Mouse (Mus musculus) limb, embryonic 15.5 days (tissue): ENCODE results near the gene Cotl1. TPM values are rescaled to one million over a fixed set of nuclear protein-coding genes. Genes with fewer than 3 reads are reported as not detected.
"Not testable (repeated sequence)": the region's sequence is repeated elsewhere in the genome, so short reads cannot be mapped to it uniquely, and the experiment has no call there.

Experiments
- ATAC-seq: fragments of 200-750 bp; cut with Nextera tagmentation; 2 replicates; pipeline ENCODE4 v1.8.0; 2017; ENCODE audit warnings: low read depth, moderate TSS enrichment; ENCODE audit not compliant: insufficient number of reproducible peaks, low FRiP score, low TSS enrichment
- H3K27ac ChIP-seq: fragments of 300-500 bp; sonication (generic); 2 replicates; pipeline ENCODE4 v1.5.1; 2015; ENCODE audit warnings: moderate library complexity, mild to moderate bottlenecking, inconsistent platforms
- H3K27me3 ChIP-seq: fragments of 300-500 bp; sonication (generic); 2 replicates; pipeline ENCODE4 v1.6.1; 2015; ENCODE audit warnings: inconsistent platforms
- H3K36me3 ChIP-seq: fragments of 300-500 bp; sonication (generic); 2 replicates; pipeline ENCODE4 v1.6.1; 2015; ENCODE audit warnings: inconsistent platforms
- H3K4me1 ChIP-seq: fragments of 300-500 bp; sonication (generic); 2 replicates; pipeline ENCODE4 v1.6.1; 2015; ENCODE audit warnings: inconsistent platforms
- H3K4me2 ChIP-seq: fragments of 300-500 bp; sonication (generic); 2 replicates; pipeline ENCODE4 v1.6.1; 2015; ENCODE audit warnings: mild to moderate bottlenecking, inconsistent platforms
- H3K4me3 ChIP-seq: fragments of 300-500 bp; sonication (generic); 2 replicates; pipeline ENCODE4 v1.5.1; 2015; ENCODE audit warnings: mild to moderate bottlenecking, inconsistent platforms
- H3K9ac ChIP-seq: fragments of 300-500 bp; sonication (generic); 2 replicates; pipeline ENCODE4 v1.6.1; 2015; ENCODE audit warnings: inconsistent platforms
- H3K9me3 ChIP-seq: fragments of 300-500 bp; sonication (generic); 2 replicates; pipeline ENCODE4 v1.6.1; 2016; ENCODE audit warnings: inconsistent platforms
- WGBS: fragments of 180-500 bp; shearing (Covaris S2); methylation state at CpG from one replicate; pipeline ENCODE4 v1.1.7; 2015; 5-methylcytosine and 5-hydroxymethylcytosine counted together
- polyA plus RNA-seq: library from polyadenylated mRNA; unstranded; fragments of >200 nt; fragmentation: Nextera tagmentation; extraction: Ambion mirVana; gene quantifications from 2 replicates; pipeline ENCODE4 v1.2.1, GENCODE M21; 2015

Cotl1 gene
- polyA plus RNA-seq, 1 experiment from 2014 or later, result 55.1 TPM

DNA sequence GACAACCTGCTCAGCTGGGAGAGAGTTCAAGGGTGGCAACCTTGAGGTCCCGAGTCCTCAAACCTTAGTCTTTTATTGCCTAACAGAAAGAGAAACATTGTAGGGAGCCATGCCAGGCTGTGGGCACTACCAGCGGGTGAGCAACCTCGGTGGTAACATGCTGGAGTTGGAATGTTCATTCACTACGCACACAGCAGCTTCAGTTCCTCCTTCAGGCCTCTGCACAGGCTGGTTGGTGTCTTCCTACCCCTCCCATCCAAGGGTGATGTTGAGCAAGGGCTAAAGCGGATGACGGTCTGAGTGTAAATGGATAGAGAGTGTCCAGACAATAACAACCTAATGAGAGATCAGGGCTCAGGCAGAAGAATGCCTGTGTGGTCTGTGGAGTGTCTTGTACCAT lies 17.4 kb upstream of the Cotl1 start:
- WGBS, result 62% methylated on average over 6 of the region's 6 CpGs
- ATAC-seq, result no peak
- H3K9me3 ChIP-seq, result no peaks in the 10 kb centered on the region

DNA sequence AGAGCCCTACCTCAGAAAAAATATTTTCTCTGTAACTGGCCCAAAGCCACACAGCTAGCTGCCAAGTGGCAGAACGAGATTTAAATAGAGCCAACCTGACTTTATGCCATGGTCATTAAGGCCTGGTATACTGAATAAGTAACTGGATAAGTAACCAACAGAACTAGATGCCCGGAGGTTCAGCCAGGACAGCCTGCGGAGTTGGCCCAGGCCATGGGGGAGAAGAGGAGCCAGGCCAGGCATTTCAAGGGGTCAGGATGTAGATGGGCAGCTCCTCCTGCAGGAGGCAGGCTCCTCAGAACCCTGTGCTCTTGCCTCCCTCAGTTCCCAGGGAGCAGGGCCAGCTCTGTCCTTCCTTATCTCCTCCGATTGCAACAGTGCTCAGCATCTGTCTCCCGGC lies 15.3 kb upstream of the Cotl1 start:
- Histone ChIP-seq H3K4me2 (no peak overlapping the region), H3K4me3 (no peak overlapping the region), H3K9me3 (no peaks in the 10 kb centered on the region), H3K27ac (no peak overlapping the region), H3K27me3 (no peaks in the 10 kb centered on the region), H3K9ac (no peak overlapping the region), H3K4me1 (no peaks in the 10 kb centered on the region), H3K36me3 (no peaks in the 10 kb centered on the region)
- ATAC-seq, result no peak
- 74% methylated on average over 5 of the region's 5 CpGs for WGBS

More for the DNA sequence above, 17.4 kb upstream of the Cotl1 start:
- Histone ChIP-seq H3K27ac (no peak overlapping the region), H3K27me3 (0 out of 2 replicates have a peak, but pooled peaks cover 3% of the 10 kb centered on the region), H3K9ac (no peak overlapping the region), H3K36me3 (no peaks in the 10 kb centered on the region), H3K4me3 (no peak overlapping the region), H3K4me1 (peaks cover 10% of the 10 kb centered on the region), H3K4me2 (no peak overlapping the region)

DNA sequence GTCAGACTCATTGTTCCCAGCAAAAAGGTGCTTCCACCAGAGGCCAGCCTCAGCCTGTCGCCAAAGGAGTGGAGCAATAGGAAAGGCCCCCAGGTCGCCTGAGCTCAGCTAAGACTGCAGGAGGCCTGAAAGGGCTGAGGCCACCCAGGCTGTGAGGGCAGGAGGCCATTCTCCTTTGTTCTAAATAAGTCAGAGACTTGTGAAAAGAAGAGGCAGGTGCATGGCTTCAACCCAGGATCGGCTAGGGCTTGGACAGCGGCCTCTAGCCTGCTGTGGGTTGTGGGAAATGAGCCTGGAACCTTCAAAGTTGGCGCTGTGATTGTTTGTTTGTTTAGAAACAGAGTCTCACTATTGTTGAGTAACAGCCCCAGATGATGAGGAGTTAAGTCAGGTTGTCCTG lies 13.7 kb upstream of the Cotl1 start:
- Histone ChIP-seq H3K9me3 (no peaks in the 10 kb centered on the region), H3K4me2 (no peak overlapping the region), H3K4me1 (no peaks in the 10 kb centered on the region), H3K36me3 (no peaks in the 10 kb centered on the region), H3K27ac (no peak overlapping the region), H3K27me3 (no peaks in the 10 kb centered on the region), H3K9ac (no peak overlapping the region), H3K4me3 (no peak overlapping the region)
- 49% methylated on average over 5 of the region's 5 CpGs for WGBS
- ATAC-seq, result no peak

DNA sequence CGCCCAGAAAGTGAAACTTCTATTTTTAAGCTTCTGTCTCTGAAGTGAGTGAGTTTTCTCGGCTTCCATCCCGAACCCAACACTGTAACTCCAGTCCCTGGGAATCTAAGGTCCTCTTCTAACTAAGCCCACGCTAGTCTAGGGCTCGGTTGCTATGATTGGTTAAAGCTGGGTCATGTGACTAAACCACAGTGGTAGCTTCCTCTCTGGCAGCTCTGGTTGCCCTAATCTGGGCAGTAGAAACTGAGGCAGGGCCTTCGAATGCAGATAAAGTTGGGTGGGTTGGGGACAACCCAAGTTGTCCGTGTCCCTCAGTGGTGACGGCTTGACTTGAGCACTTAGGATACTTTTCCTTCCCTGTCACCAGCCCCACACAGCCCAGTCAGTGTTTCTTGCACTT lies 13.2 kb upstream of the Cotl1 start:
- ATAC-seq, result no peak
- WGBS, result 75% methylated on average over 8 of the region's 8 CpGs

DNA sequence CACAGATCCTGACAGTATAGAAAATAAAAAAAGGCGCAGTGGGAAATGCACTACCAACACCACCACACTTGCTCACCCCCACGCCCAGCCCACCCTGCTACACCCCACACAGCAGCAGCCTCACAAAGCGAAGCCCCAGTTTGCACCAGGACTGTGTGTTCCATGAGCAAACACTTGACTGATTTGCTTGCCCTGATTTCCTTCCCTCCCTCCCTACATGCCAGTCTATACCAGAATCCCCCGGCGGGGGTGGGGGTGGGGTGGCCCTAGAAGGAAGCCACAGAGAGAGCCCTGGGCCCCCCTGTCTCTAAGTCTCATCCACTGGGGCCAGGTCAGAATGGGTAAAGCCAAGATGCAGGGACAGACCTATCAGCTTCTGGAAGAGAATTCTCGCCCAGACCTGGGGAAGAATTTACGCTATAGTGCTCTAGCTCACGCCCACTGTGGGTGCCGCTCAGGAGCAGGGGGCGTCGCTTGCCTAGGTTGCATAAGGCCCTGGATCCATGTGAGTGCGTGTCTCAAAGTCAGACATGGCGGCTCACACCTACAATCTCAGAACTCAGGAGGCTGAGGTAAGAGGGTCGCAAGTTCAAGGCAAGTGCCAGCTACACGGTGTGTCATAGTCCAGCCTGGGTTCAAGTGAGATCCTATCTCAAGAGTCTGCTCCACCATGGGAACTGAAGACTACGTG lies 7.0 kb upstream of the Cotl1 start:
- no peaks in the 10 kb centered on the region for H3K4me1 ChIP-seq
- H3K27me3 ChIP-seq, result peaks cover 7% of the 10 kb centered on the region
- H3K36me3 ChIP-seq, result no peaks in the 10 kb centered on the region
- H3K9me3 ChIP-seq, result no peaks in the 10 kb centered on the region
- no peak for ATAC-seq
- H3K27ac ChIP-seq, result no peak overlapping the region
- no peak overlapping the region for H3K4me3 ChIP-seq
- H3K4me2 ChIP-seq, result no peak overlapping the region
- WGBS, result 80% methylated on average over 16 of the region's 16 CpGs
- no peak overlapping the region for H3K9ac ChIP-seq

More for the DNA sequence above, 13.2 kb upstream of the Cotl1 start:
- Histone ChIP-seq H3K36me3 (no peaks in the 10 kb centered on the region), H3K4me2 (no peak overlapping the region), H3K9me3 (no peaks in the 10 kb centered on the region), H3K27ac (no peak overlapping the region), H3K4me1 (no peaks in the 10 kb centered on the region), H3K27me3 (no peaks in the 10 kb centered on the region), H3K9ac (no peak overlapping the region), H3K4me3 (no peak overlapping the region)

DNA sequence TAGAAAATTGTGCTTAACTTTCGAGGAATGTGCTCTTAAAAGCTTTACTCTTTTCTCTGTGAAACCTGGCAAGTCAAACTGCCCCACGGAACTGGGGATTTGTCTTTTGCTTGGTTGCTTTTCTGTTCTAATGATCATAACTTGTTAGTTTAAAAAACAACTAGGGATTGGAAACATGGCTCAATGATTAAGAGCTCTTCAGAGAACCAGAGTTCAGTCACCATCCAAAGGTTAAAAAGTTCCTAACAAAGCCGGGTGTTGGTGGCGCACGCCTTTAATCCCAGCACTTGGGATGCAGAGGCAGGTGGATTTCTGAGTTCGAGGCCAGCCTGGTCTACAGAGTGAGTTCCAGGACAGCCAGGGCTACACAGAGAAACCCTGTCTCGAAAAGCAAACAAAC lies 5.4 kb upstream of the Cotl1 start:
- WGBS, result 76% methylated on average over 7 of the region's 7 CpGs
- not testable (repeated sequence) for H3K4me1 ChIP-seq, H3K4me2 ChIP-seq, H3K27me3 ChIP-seq, H3K4me3 ChIP-seq, ATAC-seq, H3K9ac ChIP-seq, H3K9me3 ChIP-seq, H3K27ac ChIP-seq, H3K36me3 ChIP-seq

DNA sequence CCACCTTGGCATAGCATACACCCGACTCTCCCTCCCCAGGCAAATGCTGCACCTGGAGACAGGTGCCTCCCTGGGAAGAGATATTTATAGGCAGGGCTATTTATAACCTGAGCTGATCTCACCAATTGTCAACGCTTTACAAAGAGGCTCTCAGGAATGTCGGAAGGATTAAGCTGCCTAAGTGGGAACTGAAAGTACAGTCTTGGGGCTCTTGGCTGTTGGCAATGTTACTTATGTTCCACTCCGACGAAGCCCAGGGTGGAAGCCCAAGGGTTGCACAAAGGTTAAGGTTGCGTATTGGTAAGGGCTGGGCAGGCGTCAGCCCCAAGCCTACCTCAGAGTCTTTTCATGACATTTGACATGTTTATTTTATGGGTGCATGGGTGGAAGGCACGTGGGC lies 4.2 kb upstream of the Cotl1 start:
- 37% methylated on average over 8 of the region's 8 CpGs for WGBS
- no peaks in the 10 kb centered on the region for H3K36me3 ChIP-seq
- H3K27me3 ChIP-seq, result peaks cover 7% of the 10 kb centered on the region
- no peak overlapping the region for H3K4me2 ChIP-seq
- no peak overlapping the region for H3K4me3 ChIP-seq
- no peak overlapping the region for H3K9ac ChIP-seq
- peaks cover 14% of the 10 kb centered on the region for H3K4me1 ChIP-seq
- H3K9me3 ChIP-seq, result no peaks in the 10 kb centered on the region
- ATAC-seq, result no peak
- no peak overlapping the region for H3K27ac ChIP-seq

DNA sequence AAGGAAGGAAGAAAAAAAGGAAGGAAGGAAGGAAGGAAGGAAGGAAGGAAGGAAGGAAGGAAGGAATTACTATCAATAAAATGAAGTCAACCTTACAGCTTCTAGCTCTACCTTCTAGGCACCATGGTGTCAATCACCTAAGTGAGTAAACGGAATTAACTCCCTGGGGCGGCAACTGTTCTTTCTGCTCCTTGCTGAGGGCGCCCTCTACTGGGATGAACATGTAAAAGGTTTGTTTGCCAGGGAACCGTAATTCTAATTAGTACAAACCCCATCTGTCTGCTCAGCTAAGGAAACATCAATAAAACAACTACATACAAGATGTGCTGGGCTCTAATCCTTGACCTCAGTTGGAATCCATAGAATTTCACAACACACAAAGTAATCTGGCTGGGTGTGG lies 3.1 kb upstream of the Cotl1 start:
- peaks cover 25% of the 10 kb centered on the region for H3K4me1 ChIP-seq
- WGBS, result under 1% methylated on average over 4 of the region's 4 CpGs
- ATAC-seq, result no peak
- no peak overlapping the region for H3K4me2 ChIP-seq
- H3K9ac ChIP-seq, result no peak overlapping the region
- H3K4me3 ChIP-seq, result no peak overlapping the region
- H3K27me3 ChIP-seq, result peaks cover 7% of the 10 kb centered on the region
- H3K36me3 ChIP-seq, result no peaks in the 10 kb centered on the region
- no peaks in the 10 kb centered on the region for H3K9me3 ChIP-seq
- no peak overlapping the region for H3K27ac ChIP-seq

DNA sequence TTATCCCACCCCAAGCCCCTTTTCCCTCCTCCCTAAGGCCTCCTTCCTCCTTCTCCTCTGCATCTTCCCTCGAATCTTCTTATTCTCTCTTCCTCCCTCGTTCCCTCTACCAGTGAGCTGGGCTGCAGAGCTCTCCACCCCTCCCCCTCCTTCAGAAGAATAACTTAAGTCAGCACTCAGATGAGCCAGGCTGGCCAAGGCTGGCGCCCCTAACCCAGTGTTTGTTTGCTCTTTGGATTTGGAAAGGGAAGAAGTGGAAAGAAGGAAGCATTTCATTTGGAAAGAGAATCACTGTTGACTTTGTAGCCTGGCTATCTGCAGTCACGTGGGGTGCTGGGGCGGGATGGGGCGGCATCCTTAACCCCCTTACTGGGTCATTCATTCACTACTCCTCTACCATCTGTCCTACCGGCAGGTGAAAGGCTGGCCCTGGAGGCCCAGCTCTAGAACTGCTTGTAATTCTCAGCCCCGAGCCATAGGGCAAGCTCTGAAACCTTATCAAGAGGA lies 614 bp upstream of the Cotl1 start:
- peaks cover 42% of the 10 kb centered on the region for H3K4me1 ChIP-seq
- H3K9me3 ChIP-seq, result no peaks in the 10 kb centered on the region
- H3K4me2 ChIP-seq, result peak overlapping the region; percentile 83
- no peak overlapping the region for H3K9ac ChIP-seq
- no peaks in the 10 kb centered on the region for H3K36me3 ChIP-seq
- H3K27ac ChIP-seq, result peak overlapping the region; percentile 81
- H3K27me3 ChIP-seq, result peaks cover 7% of the 10 kb centered on the region
- peak overlapping the region; percentile 73 for H3K4me3 ChIP-seq
- no peak for ATAC-seq
- 21% methylated on average over 8 of the region's 8 CpGs for WGBS

DNA sequence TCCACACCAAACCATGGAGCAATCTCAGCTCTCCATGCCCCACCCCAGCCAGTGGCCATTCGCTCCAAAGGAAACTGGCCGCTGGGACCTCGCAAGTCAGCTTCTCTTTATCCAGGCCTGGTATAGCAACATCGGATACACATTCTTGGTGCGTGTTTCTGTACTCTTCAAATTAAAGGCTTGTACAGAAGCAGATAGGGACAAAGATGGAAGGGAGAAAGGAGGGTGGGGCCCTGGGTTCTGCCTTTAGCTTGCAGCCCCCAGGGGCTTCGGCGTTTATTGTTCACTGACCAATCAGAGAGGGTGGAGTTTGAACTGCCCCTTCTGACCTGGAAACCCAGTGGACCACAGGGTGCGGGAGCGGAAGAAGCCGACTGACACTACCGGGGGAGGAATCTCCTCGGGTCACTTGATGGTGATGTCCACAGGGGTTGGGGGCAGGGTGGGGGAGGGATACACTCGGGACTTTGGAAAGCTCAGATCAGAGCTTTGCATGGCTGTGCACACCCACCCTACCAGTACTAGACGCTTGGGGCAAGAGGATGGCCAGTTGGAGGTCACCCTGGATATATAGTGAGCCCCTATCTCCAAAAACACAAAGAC lies 824 bp downstream of the Cotl1 start:
- 27% methylated on average over 14 of the region's 14 CpGs for WGBS
- no peak for ATAC-seq
- peak overlapping the region; percentile 83 for H3K4me2 ChIP-seq
- no peaks in the 10 kb centered on the region for H3K36me3 ChIP-seq
- no peaks in the 10 kb centered on the region for H3K9me3 ChIP-seq
- H3K27ac ChIP-seq, result no peak overlapping the region; the same call in 1 of the 2 replicates
- H3K4me3 ChIP-seq, result peak overlapping the region; percentile 73
- H3K9ac ChIP-seq, result peak overlapping the region; percentile 84
- H3K27me3 ChIP-seq, result no peaks in the 10 kb centered on the region
- H3K4me1 ChIP-seq, result peaks cover 42% of the 10 kb centered on the region

DNA sequence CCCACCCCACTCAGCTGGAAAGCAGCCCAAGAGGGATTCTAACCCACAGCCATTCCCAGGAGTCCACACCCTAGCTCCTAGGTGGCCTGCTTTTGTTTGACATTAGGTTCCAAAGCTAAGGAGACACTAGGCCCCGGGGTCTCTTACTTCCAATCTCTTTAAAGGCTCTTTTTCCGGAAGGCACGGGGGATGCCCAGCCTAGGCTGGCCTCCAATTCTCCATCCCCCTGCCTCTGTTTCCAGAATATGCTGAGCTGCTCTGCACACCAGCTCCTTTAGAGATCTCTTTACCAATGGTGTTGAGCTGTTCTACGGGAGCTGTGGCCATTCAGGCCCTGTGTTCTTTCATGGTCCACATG lies 1.4 kb downstream of the Cotl1 start:
- Histone ChIP-seq H3K27ac (no peak overlapping the region), H3K4me1 (peaks cover 42% of the 10 kb centered on the region), H3K27me3 (no peaks in the 10 kb centered on the region), H3K4me2 (peak overlapping the region; percentile 83), H3K4me3 (peak overlapping the region; percentile 73), H3K9ac (no peak overlapping the region), H3K36me3 (no peaks in the 10 kb centered on the region), H3K9me3 (no peaks in the 10 kb centered on the region)
- WGBS, result 64% methylated on average over 4 of the region's 4 CpGs
- ATAC-seq, result no peak

DNA sequence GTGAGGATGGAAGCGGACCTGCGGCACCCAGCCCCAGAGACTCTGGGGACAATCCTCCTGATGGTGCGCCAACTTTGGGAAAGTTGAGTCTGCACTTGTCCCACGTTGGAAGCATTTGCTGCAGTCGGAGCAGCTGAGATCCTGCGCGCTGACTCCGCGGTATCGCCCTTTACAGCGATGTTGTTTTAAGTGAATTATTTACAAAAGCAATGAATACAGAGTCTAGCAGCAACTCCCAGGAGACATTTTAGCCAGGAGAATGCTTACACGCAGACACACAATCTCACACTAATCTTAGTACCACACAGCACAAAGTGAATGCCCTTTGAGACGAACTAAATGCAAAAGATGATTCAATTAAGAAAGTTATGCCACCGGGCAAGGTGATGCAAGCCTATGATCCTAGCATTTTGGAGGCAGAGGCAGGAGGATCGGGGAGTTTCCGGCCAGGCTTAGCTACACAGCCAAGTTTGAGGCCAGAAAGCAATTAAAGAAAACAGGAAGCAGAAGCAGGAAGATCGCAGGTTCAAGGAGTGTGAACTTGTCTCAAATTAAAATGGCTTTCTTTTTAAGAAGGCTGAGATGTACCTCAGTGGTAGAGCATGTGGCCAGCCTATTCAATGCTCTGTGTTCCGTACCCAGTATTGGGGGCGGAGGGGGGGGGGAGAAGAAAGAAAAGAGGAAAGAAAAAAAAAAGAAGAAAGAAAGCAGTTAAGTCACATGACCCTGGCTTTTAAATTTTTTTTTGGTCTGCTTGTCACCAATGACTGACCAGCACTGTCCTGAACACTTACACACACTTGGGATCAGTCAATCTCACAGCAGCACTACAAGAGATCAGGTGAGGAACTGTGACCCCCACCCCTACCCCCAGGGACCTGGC lies 2.0 kb downstream of the Cotl1 start:
- H3K4me1 ChIP-seq, result peaks cover 43% of the 10 kb centered on the region

More for the DNA sequence above, 2.0 kb downstream of the Cotl1 start:
- no peaks in the 10 kb centered on the region for H3K36me3 ChIP-seq
- 72% methylated on average over 19 of the region's 19 CpGs for WGBS
- no peak for ATAC-seq
- no peaks in the 10 kb centered on the region for H3K9me3 ChIP-seq
- H3K4me2 ChIP-seq, result peak overlapping the region; percentile 83
- 0 out of 2 replicates have a peak overlapping the region, but pooled peaks have one; percentile 28 for H3K27ac ChIP-seq
- peak overlapping the region; percentile 73; the same call in 1 of the 2 replicates for H3K4me3 ChIP-seq
- no peak overlapping the region for H3K9ac ChIP-seq
- no peaks in the 10 kb centered on the region for H3K27me3 ChIP-seq
